Mouse (Mus musculus) CH12.LX (cell line): ENCODE data around the gene Cit. TPM values are rescaled to one million over a fixed set of nuclear protein-coding genes. Genes with fewer than 3 reads are reported as not detected.

ENCODE experiments used
- DNase-seq: peaks from one replicate; pipeline ENCODE4 v3.0.0-alpha.2; 2013; ENCODE audit errors: extremely low read depth
- H3K27ac ChIP-seq: 2 replicates; pipeline ENCODE4 v1.5.1; 2012; ENCODE audit warnings: low read depth, mild to moderate bottlenecking, control low read depth, moderate library complexity; ENCODE audit not compliant: insufficient read depth
- H3K27me3 ChIP-seq: replicated peaks from 2 replicates; pipeline ENCODE3; 2012; ENCODE audit warnings: inconsistent platforms
- H3K36me3 ChIP-seq, 2 experiments: replicated peaks in 1 of 2; 2 replicates each; pipeline versions ENCODE3 to v1.6.1; 2012; ENCODE audit warnings: inconsistent platforms in 1 of 2, low read length in 1 of 2, mild to moderate bottlenecking in 1 of 2, mixed read lengths in 1 of 2, moderate library complexity in 1 of 2; ENCODE audit not compliant: control insufficient read depth in 1 of 2, insufficient read depth in 1 of 2
- H3K4me1 ChIP-seq, 2 experiments: 2 replicates each; pipeline ENCODE4 v1.6.1; 2012; ENCODE audit warnings: inconsistent platforms in 1 of 2, moderate library complexity in 1 of 2; ENCODE audit not compliant: insufficient read depth in 2 of 2, control insufficient read depth in 1 of 2
- H3K4me2 ChIP-seq: 2 replicates; pipeline ENCODE4 v1.6.1; 2012; ENCODE audit warnings: low read depth, mild to moderate bottlenecking, control low read depth; ENCODE audit not compliant: poor library complexity, insufficient read depth, severe bottlenecking
- H3K4me3 ChIP-seq, 3 experiments: fragments of 150-350 bp in 1 of 3; sonication (generic) in 1 of 3; replicated peaks in 1 of 3; 2 replicates each; pipeline versions ENCODE3 to v1.5.1; 2011 to 2012; ENCODE audit warnings: low read depth in 2 of 3, low read length in 2 of 3, mild to moderate bottlenecking in 2 of 3, moderate library complexity in 2 of 3, control low read depth in 1 of 3, improper control_type of control experiment in 1 of 3, inconsistent platforms in 1 of 3, mixed read lengths in 1 of 3; ENCODE audit not compliant: poor library complexity in 1 of 3
- H3K79me2 ChIP-seq: replicated peaks from 2 replicates; pipeline ENCODE4 v1.6.1; 2012; ENCODE audit warnings: mild to moderate bottlenecking, moderate library complexity; ENCODE audit not compliant: control insufficient read depth, poor library complexity, insufficient read depth, severe bottlenecking; ENCODE audit errors: extremely low read depth
- H3K9ac ChIP-seq: 2 replicates; pipeline ENCODE4 v1.6.1; 2012; ENCODE audit warnings: low read depth, mild to moderate bottlenecking, control low read depth, moderate library complexity; ENCODE audit not compliant: insufficient read depth
- H3K9me3 ChIP-seq: replicated peaks from 2 replicates; pipeline ENCODE3; 2012; ENCODE audit warnings: low read length, inconsistent platforms, mixed read lengths
- CHD1 ChIP-seq: IDR thresholded peaks from 2 replicates; pipeline ENCODE4 v1.6.1; 2012; ENCODE audit warnings: low read depth, low read length, improper control_type of control experiment, inconsistent platforms
- CTCF ChIP-seq, 2 experiments: IDR thresholded peaks in 1 of 2; conservative IDR thresholded peaks in 1 of 2; 2 replicates each; pipeline ENCODE4 v1.5.1; 2011 to 2012; ENCODE audit warnings: low read depth in 2 of 2, low read length in 2 of 2, improper control_type of control experiment in 1 of 2, inconsistent platforms in 1 of 2, mild to moderate bottlenecking in 1 of 2, moderate library complexity in 1 of 2
- E2F4 ChIP-seq: IDR thresholded peaks from 2 replicates; pipeline ENCODE4 v1.6.1; 2011; ENCODE audit warnings: low read depth, low read length, improper control_type of control experiment; ENCODE audit not compliant: insufficient replicate concordance
- ELF1 ChIP-seq: IDR thresholded peaks from 2 replicates; pipeline ENCODE4 v1.6.1; 2014; ENCODE audit warnings: low read depth, mild to moderate bottlenecking, inconsistent platforms, low read length, improper control_type of control experiment
- GABPA ChIP-seq: IDR thresholded peaks from 2 replicates; pipeline ENCODE4 v1.6.1; 2012; ENCODE audit warnings: low read depth, low read length, improper control_type of control experiment, inconsistent platforms; ENCODE audit not compliant: insufficient replicate concordance
- HCFC1 ChIP-seq: IDR thresholded peaks from 2 replicates; pipeline ENCODE4 v1.6.1; 2012; ENCODE audit warnings: low read depth, mild to moderate bottlenecking, inconsistent platforms, low read length, improper control_type of control experiment
- MAFK ChIP-seq: IDR thresholded peaks from 2 replicates; pipeline ENCODE4 v1.6.1; 2011; ENCODE audit warnings: low read length, improper control_type of control experiment; ENCODE audit not compliant: insufficient replicate concordance
- MAX ChIP-seq: IDR thresholded peaks from 2 replicates; pipeline ENCODE4 v1.6.1; 2011; ENCODE audit warnings: low read length, improper control_type of control experiment
- MYC ChIP-seq: IDR thresholded peaks from 2 replicates; pipeline ENCODE4 v1.6.1; 2011; ENCODE audit warnings: low read depth, mild to moderate bottlenecking, improper control_type of control experiment, low read length
- PAX5 ChIP-seq: IDR thresholded peaks from 2 replicates; pipeline ENCODE4 v1.6.1; 2012; ENCODE audit warnings: low read length, inconsistent platforms, mixed read lengths
- POLR2A ChIP-seq: IDR thresholded peaks from 2 replicates; pipeline ENCODE4 v1.6.1; 2011; ENCODE audit warnings: low read depth, mild to moderate bottlenecking, improper control_type of control experiment, low read length
- POLR2AphosphoS2 ChIP-seq: IDR thresholded peaks from 2 replicates; pipeline ENCODE4 v1.6.1; 2011; ENCODE audit warnings: low read depth, low read length, improper control_type of control experiment
- RAD21 ChIP-seq: IDR thresholded peaks from 2 replicates; pipeline ENCODE4 v1.6.1; 2011; ENCODE audit warnings: low read depth, mild to moderate bottlenecking, low read length, improper control_type of control experiment, moderate library complexity
- RCOR1 ChIP-seq: conservative IDR thresholded peaks from 2 replicates; pipeline ENCODE4 v1.6.1; 2012; ENCODE audit warnings: low read depth, mild to moderate bottlenecking, inconsistent platforms, low read length, improper control_type of control experiment
- SMC3 ChIP-seq: IDR thresholded peaks from 2 replicates; pipeline ENCODE4 v1.6.1; 2011; ENCODE audit warnings: low read depth, low read length, improper control_type of control experiment
- TBP ChIP-seq: conservative IDR thresholded peaks from 2 replicates; pipeline ENCODE4 v1.6.1; 2011; ENCODE audit warnings: low read depth, low read length, improper control_type of control experiment
- TCF12 ChIP-seq: IDR thresholded peaks from 2 replicates; pipeline ENCODE4 v1.6.1; 2014; ENCODE audit warnings: low read depth, mild to moderate bottlenecking, inconsistent platforms, low read length, improper control_type of control experiment
- UBTF ChIP-seq: IDR thresholded peaks from 2 replicates; pipeline ENCODE4 v1.6.1; 2012; ENCODE audit warnings: low read depth, mild to moderate bottlenecking, inconsistent platforms, low read length, improper control_type of control experiment, moderate library complexity
- ZKSCAN1 ChIP-seq: IDR thresholded peaks from 2 replicates; pipeline ENCODE4 v1.6.1; 2012; ENCODE audit warnings: low read depth, inconsistent platforms, low read length, improper control_type of control experiment, borderline replicate concordance
- ZNF384 ChIP-seq: IDR thresholded peaks from 2 replicates; pipeline ENCODE4 v1.6.1; 2012; ENCODE audit warnings: low read depth, low read length, improper control_type of control experiment, inconsistent platforms
- dilution Hi-C: fragments of 300-500 bp; cut with MboI; formaldehyde crosslinking; loops from 2 replicates; pipeline ENCODE4 v1.14.3; 2020; ENCODE audit warnings: low sequenced_read_pairs; ENCODE audit not compliant: extremely low pct_unique_long_range_greater_than_20kb, extremely low pct_ligation_motif_present
- in situ Hi-C: fragments of 300-500 bp; cut with MboI; formaldehyde crosslinking; loops from 3 replicates; pipeline ENCODE4 v1.14.3; 2019; ENCODE audit warnings: low sequenced_read_pairs, low pct_ligation_motif_present, low pct_unique_long_range_greater_than_20kb, mixed read lengths
- polyA plus RNA-seq: library from polyadenylated mRNA; unstranded; fragments of >175 nt; gene quantifications from 2 replicates; pipeline ENCODE4 v1.2.1, GENCODE M21; 2012; ENCODE audit warnings: low read depth; ENCODE audit not compliant: insufficient read length
- total RNA-seq, 2 experiments: library from RNA; depleted of rRNA; stranded (reverse); fragments of 300-350 nt in 1 of 2; fragments of >200 nt in 1 of 2; gene quantifications; 2 replicates each; pipeline ENCODE4 v1.2.3; 2012 to 2014

Gene Cit
- total and polyA plus RNA-seq, 3 experiments: 7.0 to 24.9 (median 16.2) TPM

DNA sequence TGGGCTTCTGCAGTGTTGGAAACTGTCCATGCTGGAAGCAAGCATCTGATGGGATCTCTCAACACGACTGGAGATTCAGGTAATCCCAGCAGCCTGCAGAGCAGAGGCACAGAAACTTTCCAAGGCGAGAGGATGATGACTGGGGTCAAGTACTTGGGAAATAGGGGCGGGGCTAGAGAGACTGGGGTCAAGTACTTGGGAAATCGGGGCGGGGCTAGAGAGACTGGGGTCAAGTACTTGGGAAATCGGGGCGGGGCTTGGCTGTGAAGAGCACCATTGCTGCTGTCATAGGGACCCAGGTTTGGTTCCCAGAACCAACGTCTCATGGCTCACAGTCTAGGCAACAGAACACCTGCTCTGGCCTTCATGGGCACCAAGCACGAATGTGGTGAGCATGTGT is 25.1 kb upstream of the Cit start:
- Histone ChIP-seq H3K4me2 (no peak overlapping the region), H3K79me2 (no peaks in the 10 kb centered on the region), H3K4me3 (no peak overlapping the region), H3K9ac (no peak overlapping the region), H3K9me3 (peaks cover 2% of the 10 kb centered on the region), H3K36me3 (no peaks in the 10 kb centered on the region)
- DNase-seq: no peak
- in situ Hi-C loops: no loop called here
- TF ChIP-seq HCFC1: no peak
- no peak for TF ChIP-seq MYC
- no peak for TF ChIP-seq TBP
- TF ChIP-seq ELF1: no peak
- no peak for TF ChIP-seq GABPA
- no peak for TF ChIP-seq MAX
- no peak for TF ChIP-seq RCOR1
- no peak for TF ChIP-seq SMC3
- TF ChIP-seq CHD1: no peak
- no peak for TF ChIP-seq MAFK
- no peak for TF ChIP-seq POLR2AphosphoS2
- TF ChIP-seq POLR2A: no peak
- TF ChIP-seq UBTF: no peak
- TF ChIP-seq TCF12: no peak
- TF ChIP-seq RAD21: no peak
- TF ChIP-seq PAX5: no peak
- no peak for TF ChIP-seq ZNF384
- TF ChIP-seq, all 38 proteins: peak for 0
- dilution Hi-C loops: no loop called here
- Histone ChIP-seq H3K27ac (no peak overlapping the region), H3K4me1 (no peaks in the 10 kb centered on the region), H3K27me3 (no peaks in the 10 kb centered on the region)

DNA sequence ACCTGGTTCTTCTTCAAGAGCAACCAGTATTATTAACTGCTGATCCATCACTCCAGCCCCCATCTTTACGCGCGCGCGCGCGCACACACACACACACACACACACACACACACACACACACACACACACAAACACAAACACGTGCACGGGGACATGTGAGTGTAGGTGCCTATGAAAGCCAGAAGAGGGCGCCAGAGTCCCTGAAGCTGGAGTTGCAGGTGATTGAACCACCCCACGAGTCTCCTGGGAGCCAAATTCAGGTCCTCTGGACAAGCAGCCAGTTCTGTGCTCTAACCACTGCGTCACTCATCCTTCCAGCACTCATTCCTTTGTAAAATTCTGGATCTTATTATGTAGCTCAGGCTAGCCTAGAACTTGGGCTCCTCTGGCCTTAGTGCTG is 23.9 kb upstream of the Cit start:
- Histone ChIP-seq H3K4me2 (no peak overlapping the region), H3K27ac (no peak overlapping the region), H3K79me2 (no peaks in the 10 kb centered on the region), H3K4me1 (no peaks in the 10 kb centered on the region), H3K9me3 (peaks cover 2% of the 10 kb centered on the region), H3K9ac (no peak overlapping the region), H3K27me3 (no peaks in the 10 kb centered on the region), H3K4me3 (no peak overlapping the region), H3K36me3 (no peaks in the 10 kb centered on the region)
- DNase-seq: no peak
- in situ Hi-C loops (no loop called here), dilution Hi-C loops (no loop called here)
- TF ChIP-seq ZKSCAN1: no peak
- TF ChIP-seq E2F4: no peak
- TF ChIP-seq ZNF384: no peak
- TF ChIP-seq ELF1: no peak
- peak in 1 of 2 experiments; percentile 34; a peak in 1 of 4 replicates for TF ChIP-seq CTCF (conservative IDR thresholded peaks at IDR 0.05 in 1 of 2, IDR thresholded peaks at IDR 0.05 in 1 of 2; ENCODE audit: low read depth in 2 of 2, low read length in 2 of 2)
